Mouse (Mus musculus): ENCODE results near the gene Taf5l.

GRCm38 (mm10) chr8:123977499-123977898 is 43.7 kb downstream of the Taf5l start:
- no peak for TF ChIP-seq POLR2A (IDR thresholded peaks at IDR 0.05; ENCODE audit: low read depth, low read length)
- no peak for TF ChIP-seq CTCF (conservative IDR thresholded peaks at IDR 0.05; ENCODE audit: insufficient read depth, insufficient read length, low read depth, low read length)
